Mouse (Mus musculus) 3134 (cell line): ENCODE measurements around the gene Rabepk.
A peak's percentile ranks its signal among the peaks of the same experiment; 100 is the strongest.
"Not testable (repeated sequence)": the region's sequence is repeated elsewhere in the genome, so short reads cannot be mapped to it uniquely, and the experiment has no call there.

Experiments used
- DNase-seq: peaks from one replicate; pipeline ENCODE4 v3.0.0-alpha.2; 2011; ENCODE audit warnings: low spot score; ENCODE audit not compliant: insufficient read length; ENCODE audit errors: extremely low read depth

The Rabepk gene

GRCm38 (mm10) chr2:34804815-34805214 lies 5.1 kb upstream of the Rabepk start:
- no peak for DNase-seq

- DNase-seq, result no peak
Measured at GRCm38 (mm10) chr2:34804172-34804571, 4.5 kb upstream of the Rabepk start.

GRCm38 (mm10) chr2:34803746-34804145 lies 4.0 kb upstream of the Rabepk start:
- DNase-seq, result no peak

GRCm38 (mm10) chr2:34802565-34803245 lies 3.0 kb upstream of the Rabepk start:
- DNase-seq, result not testable (repeated sequence)

GRCm38 (mm10) chr2:34801516-34802482 lies 2.1 kb upstream of the Rabepk start:
- DNase-seq, result peak; percentile 97

- DNase-seq, result no peak
Measured at GRCm38 (mm10) chr2:34800371-34800770, 659 bp upstream of the Rabepk start.

GRCm38 (mm10) chr2:34795426-34795825 lies 4.3 kb downstream of the Rabepk start:
- DNase-seq, result no peak

GRCm38 (mm10) chr2:34794511-34794910 lies 5.2 kb downstream of the Rabepk start:
- DNase-seq, result no peak

- not testable (repeated sequence) for DNase-seq
Measured at GRCm38 (mm10) chr2:34792543-34792942, 7.2 kb downstream of the Rabepk start.

GRCm38 (mm10) chr2:34790282-34790681 lies 9.4 kb downstream of the Rabepk start:
- no peak for DNase-seq

- no peak for DNase-seq
Measured at GRCm38 (mm10) chr2:34784085-34784484, 15.6 kb downstream of the Rabepk start.

- DNase-seq, result no peak
Measured at GRCm38 (mm10) chr2:34783064-34784020, 16.4 kb downstream of the Rabepk start.

GRCm38 (mm10) chr2:34777237-34777868 lies 22.4 kb downstream of the Rabepk start:
- no peak for DNase-seq

- DNase-seq, result no peak
Measured at GRCm38 (mm10) chr2:34774493-34774892, 25.2 kb downstream of the Rabepk start.

GRCm38 (mm10) chr2:34773673-34774072 lies 26.0 kb downstream of the Rabepk start:
- no peak for DNase-seq

GRCm38 (mm10) chr2:34772252-34773235 lies 27.2 kb downstream of the Rabepk start:
- DNase-seq, result no peak

- DNase-seq, result peak; percentile 98
Measured at GRCm38 (mm10) chr2:34771368-34772226, 28.1 kb downstream of the Rabepk start, which contains the start of gene Hspa5. TSS of gene Hspa5 (plus strand) at chr2:34771970.

- no peak for DNase-seq
Measured at GRCm38 (mm10) chr2:34770951-34771350, 28.8 kb downstream of the Rabepk start.
